Mouse (Mus musculus): ENCODE measurements around the gene Mgll. TPM values are rescaled to one million over a fixed set of nuclear protein-coding genes. Genes with fewer than 3 reads are reported as not detected.

The Mgll gene
- polyA plus RNA-seq, 1 experiment from 2014 or later = 6.2 TPM

DNA sequence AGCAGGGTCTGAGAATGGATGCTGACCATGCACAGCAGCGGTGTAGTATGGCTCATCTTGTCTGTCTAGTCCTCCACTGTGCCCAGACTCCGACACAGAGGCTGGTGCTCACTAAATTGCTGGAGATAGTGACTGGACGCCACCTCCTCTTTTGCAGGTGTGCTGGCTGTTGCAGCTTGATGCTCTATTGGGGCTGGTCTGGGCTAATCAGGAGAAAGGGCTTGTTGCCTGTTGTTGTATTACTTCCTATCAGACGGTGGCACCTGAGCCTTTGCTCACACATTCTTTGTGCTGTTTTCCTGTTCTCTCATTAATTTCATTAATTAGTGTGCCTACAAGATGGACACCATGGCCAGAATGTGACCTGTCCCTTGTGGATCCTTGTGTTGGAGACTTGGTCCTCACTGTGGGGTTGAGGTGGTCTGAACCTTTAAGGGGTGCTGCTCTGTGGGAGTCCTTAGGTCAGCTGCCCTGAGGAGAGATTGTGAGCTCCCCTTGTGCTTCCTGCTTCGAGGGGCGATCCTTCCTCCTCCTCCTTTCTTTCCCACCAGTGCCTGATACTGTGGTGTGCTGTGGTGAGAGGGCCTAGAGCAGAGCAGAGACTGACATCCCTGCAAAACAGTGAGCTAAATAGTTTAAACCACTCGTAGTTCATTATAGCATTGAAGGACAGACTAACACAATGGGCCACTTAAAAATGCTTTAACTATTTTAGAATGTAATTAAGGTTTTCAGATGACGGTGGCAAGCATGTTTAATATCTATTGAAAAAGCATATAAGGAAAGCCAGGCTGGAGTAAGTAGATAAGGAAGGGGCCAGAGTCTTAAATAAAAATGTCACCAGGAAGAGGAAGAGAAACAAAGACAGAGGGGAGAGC is 15.6 kb upstream of the Mgll start:
- Histone ChIP-seq H3K4me1 (no peaks in the 10 kb centered on the region), H3K27ac (replicated peaks) (no peak overlapping the region), H3K27me3 (replicated peaks; ENCODE audit: low read depth, poor library complexity, severe bottlenecking) (0 out of 2 replicates have a peak, but pooled peaks cover 3% of the 10 kb centered on the region), H3K4me3 (no peak overlapping the region), H3K36me3 (replicated peaks) (no peaks in the 10 kb centered on the region), H3K9me3 (no peaks in the 10 kb centered on the region)
- WGBS = 76% methylated on average over 8 of the region's 8 CpGs
- DNase-seq (ENCODE audit: low spot score) = no peak

DNA sequence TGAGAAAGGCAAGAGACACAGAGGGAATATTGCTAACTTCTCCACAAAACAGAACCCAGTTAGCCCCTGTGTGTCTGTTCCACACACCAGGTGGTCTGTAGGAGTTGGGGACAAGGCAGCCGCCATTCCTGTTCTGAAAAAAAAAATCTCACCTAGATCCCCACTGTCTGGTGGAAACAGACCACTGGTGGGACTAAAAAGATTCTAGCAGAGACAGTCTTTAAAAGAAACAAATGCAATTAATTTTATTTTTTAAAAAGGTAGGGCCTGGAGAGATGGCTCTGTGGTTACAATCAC is 15.0 kb upstream of the Mgll start:
- Histone ChIP-seq H3K27me3 (replicated peaks; ENCODE audit: low read depth, poor library complexity, severe bottlenecking) (0 out of 2 replicates have a peak, but pooled peaks cover 4% of the 10 kb centered on the region), H3K9me3 (no peaks in the 10 kb centered on the region), H3K36me3 (replicated peaks) (no peaks in the 10 kb centered on the region), H3K4me1 (no peaks in the 10 kb centered on the region), H3K4me3 (no peak overlapping the region), H3K27ac (replicated peaks) (no peak overlapping the region)
- 90% methylated on average over 1 of the region's 1 CpGs for WGBS
- no peak for DNase-seq (ENCODE audit: low spot score)

DNA sequence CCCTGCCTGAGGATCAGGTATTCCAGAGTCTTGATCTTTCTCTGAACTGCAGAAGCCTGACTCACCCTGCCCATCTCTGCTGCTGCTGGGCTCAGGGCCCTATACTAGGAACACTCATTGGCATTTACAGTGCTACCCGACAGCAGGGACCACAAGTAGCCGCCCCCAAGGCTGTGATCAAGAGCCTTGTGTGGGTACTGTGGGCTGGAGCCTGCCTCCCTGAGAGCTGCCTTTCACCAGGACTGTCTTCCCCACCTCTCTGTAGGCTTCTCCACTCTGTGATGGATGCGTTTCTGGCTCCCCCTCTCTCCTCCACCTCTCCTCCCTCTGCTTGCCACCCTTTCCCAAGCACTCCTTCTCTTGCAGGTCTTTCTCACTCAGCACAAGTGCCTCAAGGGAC is 12.9 kb upstream of the Mgll start:
- WGBS = 79% methylated on average over 3 of the region's 3 CpGs
- H3K36me3 ChIP-seq (replicated peaks) = no peaks in the 10 kb centered on the region
- H3K4me3 ChIP-seq = no peak overlapping the region
- H3K4me1 ChIP-seq = peaks cover 11% of the 10 kb centered on the region; the same call in 1 of the 2 replicates
- 0 out of 2 replicates have a peak, but pooled peaks cover 4% of the 10 kb centered on the region for H3K27me3 ChIP-seq (replicated peaks; ENCODE audit: low read depth, poor library complexity, severe bottlenecking)
- DNase-seq (ENCODE audit: low spot score) = no peak
- H3K9me3 ChIP-seq = no peaks in the 10 kb centered on the region
- no peak overlapping the region for H3K27ac ChIP-seq (replicated peaks)

DNA sequence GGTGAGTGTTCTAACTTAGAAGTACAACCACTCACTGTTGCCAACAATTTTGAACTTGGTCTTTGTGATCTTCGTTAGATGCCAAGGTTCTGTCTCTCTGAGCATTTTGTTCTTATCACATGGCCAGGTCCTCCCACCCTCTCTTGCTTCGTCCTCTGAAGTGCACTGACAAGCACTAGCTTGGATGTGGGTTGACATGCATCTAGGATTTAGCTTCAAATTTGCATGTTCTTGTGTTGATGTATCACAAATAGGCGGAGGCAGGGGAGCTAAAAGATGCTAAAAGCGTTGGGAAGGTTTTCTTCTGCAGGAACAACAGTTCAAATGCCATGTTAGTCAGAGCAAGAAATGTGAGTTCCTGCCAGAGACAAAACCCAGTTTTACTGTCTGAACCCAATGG is 12.1 kb upstream of the Mgll start:
- Histone ChIP-seq H3K36me3 (replicated peaks) (no peaks in the 10 kb centered on the region), H3K4me1 (peaks cover 16% of the 10 kb centered on the region; the same call in 1 of the 2 replicates), H3K27ac (replicated peaks) (no peak overlapping the region), H3K9me3 (no peaks in the 10 kb centered on the region), H3K27me3 (replicated peaks; ENCODE audit: low read depth, poor library complexity, severe bottlenecking) (0 out of 2 replicates have a peak, but pooled peaks cover 4% of the 10 kb centered on the region), H3K4me3 (no peak overlapping the region)
- DNase-seq (ENCODE audit: low spot score) = no peak
- 87% methylated on average over 4 of the region's 4 CpGs for WGBS

DNA sequence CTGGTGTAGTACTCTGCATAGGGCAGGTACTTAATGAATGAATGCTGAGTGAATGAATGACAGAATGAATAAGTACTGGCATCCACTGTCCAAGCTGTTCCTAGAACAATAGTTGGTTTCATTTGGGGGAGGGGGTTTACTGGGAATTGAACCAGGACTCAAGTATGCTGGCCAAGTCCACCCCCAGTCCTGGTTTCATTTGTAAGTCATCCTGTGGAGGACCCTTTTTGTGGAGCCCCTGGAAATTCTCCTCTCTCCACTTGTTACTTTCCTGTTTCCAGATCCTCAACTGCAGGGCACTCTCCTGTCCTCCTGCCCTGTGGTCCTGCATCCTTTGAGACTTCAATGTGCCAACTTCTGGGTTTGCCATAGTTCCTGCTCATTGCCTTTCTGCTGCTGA is 10.9 kb upstream of the Mgll start:
- DNase-seq (ENCODE audit: low spot score) = no peak
- Histone ChIP-seq H3K9me3 (no peaks in the 10 kb centered on the region), H3K4me3 (no peak overlapping the region), H3K27ac (replicated peaks) (no peak overlapping the region), H3K36me3 (replicated peaks) (no peaks in the 10 kb centered on the region), H3K4me1 (peaks cover 22% of the 10 kb centered on the region), H3K27me3 (replicated peaks; ENCODE audit: low read depth, poor library complexity, severe bottlenecking) (0 out of 2 replicates have a peak, but pooled peaks cover 4% of the 10 kb centered on the region)

DNA sequence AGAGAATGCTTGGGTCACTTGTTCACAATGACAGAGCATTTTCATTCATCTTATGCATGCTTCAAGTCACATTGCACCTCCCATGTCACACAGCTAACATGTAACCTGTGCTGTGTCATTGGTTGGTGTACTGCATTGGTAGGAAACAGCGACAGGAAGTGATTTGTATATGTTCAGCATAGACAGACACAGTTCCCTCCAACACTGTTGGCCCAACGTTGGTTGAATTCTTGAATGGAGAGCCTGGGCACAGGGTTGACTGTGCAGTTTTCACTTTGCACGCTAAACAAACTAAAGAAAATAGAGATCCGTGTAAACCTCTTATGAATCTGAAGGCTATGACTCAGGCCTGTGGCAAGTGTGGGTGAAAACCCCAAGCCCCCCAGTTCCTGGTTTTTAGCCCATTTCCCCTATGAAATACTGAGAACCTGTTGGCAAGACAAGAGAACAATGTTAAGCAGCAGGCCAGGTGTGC is 10.0 kb upstream of the Mgll start:
- WGBS = 86% methylated on average over 4 of the region's 4 CpGs
- no peak for DNase-seq (ENCODE audit: low spot score)

DNA sequence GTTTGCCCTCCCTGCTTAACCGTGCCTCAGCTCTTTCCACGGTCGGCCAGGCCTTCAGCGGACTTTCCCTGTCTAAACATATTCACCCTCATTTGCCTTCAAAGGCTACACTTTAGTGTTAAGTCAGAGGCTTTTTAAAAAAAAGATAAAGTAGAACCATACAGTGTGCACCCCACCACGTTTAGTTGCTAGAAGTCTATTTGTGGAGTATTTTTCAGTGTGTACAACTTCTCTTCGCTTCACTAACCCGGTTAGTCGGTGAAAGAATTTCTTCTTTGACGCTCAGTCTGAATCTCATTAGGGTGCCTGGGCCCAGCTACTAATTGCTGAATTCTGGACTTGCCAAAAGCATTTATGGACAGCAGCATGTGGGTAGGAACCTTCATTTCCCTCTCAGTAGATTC is 8.8 kb upstream of the Mgll start:
- Histone ChIP-seq H3K4me1 (peaks cover 22% of the 10 kb centered on the region), H3K27ac (replicated peaks) (no peak overlapping the region), H3K9me3 (no peaks in the 10 kb centered on the region), H3K27me3 (replicated peaks; ENCODE audit: low read depth, poor library complexity, severe bottlenecking) (0 out of 2 replicates have a peak, but pooled peaks cover 4% of the 10 kb centered on the region), H3K4me3 (no peak overlapping the region), H3K36me3 (replicated peaks) (no peaks in the 10 kb centered on the region)
- no peak for DNase-seq (ENCODE audit: low spot score)
- 61% methylated on average over 9 of the region's 9 CpGs for WGBS

More for the DNA sequence above, 10.0 kb upstream of the Mgll start:
- Histone ChIP-seq H3K9me3 (no peaks in the 10 kb centered on the region), H3K36me3 (replicated peaks) (no peaks in the 10 kb centered on the region), H3K27ac (replicated peaks) (no peak overlapping the region), H3K4me3 (no peak overlapping the region), H3K27me3 (replicated peaks; ENCODE audit: low read depth, poor library complexity, severe bottlenecking) (0 out of 2 replicates have a peak, but pooled peaks cover 4% of the 10 kb centered on the region), H3K4me1 (peaks cover 22% of the 10 kb centered on the region)

DNA sequence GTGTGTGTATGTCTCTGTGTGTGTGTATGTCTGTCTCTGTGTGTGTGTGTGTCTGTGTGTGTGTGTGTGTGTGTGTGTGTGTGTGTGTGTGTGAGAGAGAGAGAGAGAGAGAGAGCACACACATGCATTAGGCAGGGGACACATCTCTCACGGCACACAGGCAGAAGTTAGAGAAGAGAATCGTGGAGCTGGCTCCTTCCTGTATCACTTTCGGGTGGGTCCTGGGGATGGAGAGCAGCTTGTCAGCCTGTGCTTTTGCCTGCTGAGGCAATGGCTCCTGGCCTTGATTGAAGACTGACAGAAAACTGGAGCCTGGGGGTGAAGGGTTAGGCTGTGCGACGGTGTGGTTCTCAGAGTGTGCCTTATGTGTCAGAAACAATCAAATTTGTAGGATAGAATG is 8.2 kb upstream of the Mgll start:
- H3K9me3 ChIP-seq = no peaks in the 10 kb centered on the region
- no peaks in the 10 kb centered on the region for H3K36me3 ChIP-seq (replicated peaks)
- H3K4me3 ChIP-seq = no peak overlapping the region
- peaks cover 22% of the 10 kb centered on the region for H3K4me1 ChIP-seq
- no peak overlapping the region for H3K27ac ChIP-seq (replicated peaks)
- WGBS = 49% methylated on average over 5 of the region's 5 CpGs
- 0 out of 2 replicates have a peak, but pooled peaks cover 4% of the 10 kb centered on the region for H3K27me3 ChIP-seq (replicated peaks; ENCODE audit: low read depth, poor library complexity, severe bottlenecking)
- DNase-seq (ENCODE audit: low spot score) = no peak

DNA sequence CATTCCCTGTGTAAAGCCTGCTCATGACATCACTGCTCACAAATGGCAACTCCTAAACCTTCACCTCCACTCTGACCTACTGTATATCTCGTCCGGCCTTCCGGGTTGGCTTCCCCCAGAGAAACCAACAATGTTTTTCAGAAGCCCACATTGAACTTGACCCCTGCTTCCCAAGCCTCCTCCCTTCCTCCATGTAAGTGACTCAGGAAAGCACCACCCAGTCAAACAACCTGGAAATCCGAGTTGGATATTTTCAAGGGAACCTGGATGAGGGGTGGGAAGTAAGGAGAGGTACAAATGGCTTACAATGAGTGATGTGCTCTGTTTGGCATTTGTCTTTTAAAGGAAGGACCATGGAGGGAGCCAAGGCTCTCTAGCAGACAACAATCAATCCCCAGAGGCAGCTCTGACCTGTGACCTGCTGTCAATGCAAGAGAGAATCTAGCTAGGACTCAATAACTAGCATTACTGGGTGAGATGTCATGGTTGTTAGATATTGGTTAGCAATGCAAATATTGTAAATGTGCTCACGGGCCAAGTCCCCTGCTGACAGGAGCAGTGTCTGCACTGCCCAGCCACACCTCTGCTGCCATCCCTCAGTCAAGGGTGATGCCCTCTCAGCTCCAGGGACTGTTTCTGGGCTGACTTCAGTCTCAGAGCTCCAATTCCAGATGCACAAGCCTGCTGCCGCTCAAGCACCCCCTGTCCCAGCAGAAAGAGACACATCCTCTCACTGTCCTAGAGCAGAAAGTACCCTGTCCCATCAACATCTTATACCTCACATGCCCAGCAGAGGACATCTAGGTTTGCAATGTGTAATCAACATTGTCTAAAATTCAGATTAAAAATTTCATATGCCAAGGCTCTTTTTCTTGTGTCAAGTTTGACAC is 6.8 kb upstream of the Mgll start:
- Histone ChIP-seq H3K4me1 (peaks cover 22% of the 10 kb centered on the region), H3K36me3 (replicated peaks) (no peaks in the 10 kb centered on the region), H3K27me3 (replicated peaks; ENCODE audit: low read depth, poor library complexity, severe bottlenecking) (peaks cover 11% of the 10 kb centered on the region), H3K9me3 (no peaks in the 10 kb centered on the region), H3K27ac (replicated peaks) (no peak overlapping the region), H3K4me3 (no peak overlapping the region)
- 61% methylated on average over 6 of the region's 6 CpGs for WGBS
- DNase-seq (ENCODE audit: low spot score) = no peak

DNA sequence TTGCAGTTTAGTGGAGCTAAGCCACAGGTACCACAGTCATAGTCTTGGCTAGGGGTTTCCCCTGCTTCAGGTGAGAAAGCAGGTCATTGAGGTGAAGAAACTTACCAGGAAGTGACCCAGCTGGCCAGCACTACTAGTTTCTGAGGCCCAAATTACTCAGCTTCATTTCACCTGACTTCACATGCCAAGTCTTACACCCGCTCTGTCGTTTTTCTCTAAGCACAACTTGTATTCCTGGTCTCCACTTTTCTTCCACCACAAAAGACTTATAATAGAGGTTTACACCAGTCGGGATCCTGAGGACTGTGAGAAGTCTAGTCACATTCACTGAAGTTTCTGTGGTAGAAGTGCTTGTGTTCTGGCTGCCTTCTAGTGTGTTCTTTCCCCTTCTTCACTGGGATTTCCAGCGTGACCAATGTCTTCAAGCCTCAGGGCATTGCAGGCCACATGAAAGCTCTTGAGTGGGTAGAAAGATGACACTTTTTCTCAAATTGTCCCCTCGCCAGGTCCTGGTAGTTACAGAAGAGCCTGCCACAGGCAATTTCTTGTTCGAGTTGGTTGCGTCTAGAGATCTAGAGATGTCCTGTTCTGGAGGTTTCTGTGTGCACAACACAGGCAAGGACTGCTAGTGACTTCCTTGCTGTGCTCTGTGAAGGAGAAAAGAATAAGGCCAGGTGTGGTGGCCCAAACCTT is 6.0 kb upstream of the Mgll start:
- Histone ChIP-seq H3K4me1 (peaks cover 22% of the 10 kb centered on the region), H3K4me3 (no peak overlapping the region), H3K9me3 (no peaks in the 10 kb centered on the region), H3K36me3 (replicated peaks) (no peaks in the 10 kb centered on the region), H3K27ac (replicated peaks) (no peak overlapping the region), H3K27me3 (replicated peaks; ENCODE audit: low read depth, poor library complexity, severe bottlenecking) (peaks cover 18% of the 10 kb centered on the region)
- WGBS = 82% methylated on average over 7 of the region's 7 CpGs
- no peak for DNase-seq (ENCODE audit: low spot score)

DNA sequence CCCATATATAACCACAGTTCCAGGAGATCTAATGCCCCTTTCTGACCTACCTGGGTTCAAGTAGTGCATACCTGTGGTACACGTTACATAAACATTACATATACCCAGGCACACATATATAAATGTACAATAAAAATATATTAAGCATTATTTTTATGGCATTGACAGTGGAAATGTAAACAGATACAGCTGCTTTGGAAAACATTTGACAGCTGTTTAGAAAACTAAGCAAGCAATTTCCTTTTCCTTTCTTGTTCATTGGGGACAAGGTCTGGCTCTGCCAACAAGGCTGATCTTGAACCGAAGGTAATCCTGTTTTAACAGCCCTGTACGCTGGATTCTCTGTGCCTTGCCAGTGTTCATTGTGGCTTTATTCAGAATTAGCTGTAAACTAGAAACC is 3.2 kb upstream of the Mgll start:
- Histone ChIP-seq H3K27ac (replicated peaks) (no peak overlapping the region), H3K4me3 (no peak overlapping the region), H3K27me3 (replicated peaks; ENCODE audit: low read depth, poor library complexity, severe bottlenecking) (peaks cover 43% of the 10 kb centered on the region), H3K36me3 (replicated peaks) (no peaks in the 10 kb centered on the region), H3K4me1 (peaks cover 30% of the 10 kb centered on the region), H3K9me3 (no peaks in the 10 kb centered on the region)
- no peak for DNase-seq (ENCODE audit: low spot score)
- 84% methylated on average over 3 of the region's 3 CpGs for WGBS

DNA sequence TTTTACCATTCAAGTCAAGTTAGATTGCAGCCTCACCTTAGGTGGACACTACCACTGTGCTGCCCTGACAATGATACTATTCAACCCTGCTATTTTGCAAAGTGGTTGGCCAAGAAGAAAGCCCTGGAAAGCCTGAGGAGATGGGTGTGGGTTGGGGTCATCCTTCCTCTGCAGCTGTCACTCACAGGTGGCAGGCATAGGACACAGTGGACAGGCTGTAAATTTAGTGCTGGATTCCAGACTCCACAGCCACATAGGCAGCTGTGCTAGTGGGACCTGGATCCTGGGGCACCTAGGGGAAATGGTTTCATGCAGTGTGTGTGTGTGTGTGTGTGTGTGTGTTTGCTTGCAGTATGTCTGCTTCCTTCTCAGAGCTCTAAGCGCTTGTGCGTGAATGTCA is 1.3 kb upstream of the Mgll start:
- Histone ChIP-seq H3K36me3 (replicated peaks) (no peaks in the 10 kb centered on the region), H3K27ac (replicated peaks) (no peak overlapping the region), H3K4me3 (no peak overlapping the region), H3K9me3 (no peaks in the 10 kb centered on the region), H3K27me3 (replicated peaks; ENCODE audit: low read depth, poor library complexity, severe bottlenecking) (peaks cover 62% of the 10 kb centered on the region), H3K4me1 (peaks cover 18% of the 10 kb centered on the region)
- no peak for DNase-seq (ENCODE audit: low spot score)
- 82% methylated on average over 2 of the region's 2 CpGs for WGBS

Data from embryonic facial prominence, embryonic 10.5 days (tissue).